Mouse (Mus musculus): ENCODE results near the gene Tomm70a.

The Tomm70a gene

DNA sequence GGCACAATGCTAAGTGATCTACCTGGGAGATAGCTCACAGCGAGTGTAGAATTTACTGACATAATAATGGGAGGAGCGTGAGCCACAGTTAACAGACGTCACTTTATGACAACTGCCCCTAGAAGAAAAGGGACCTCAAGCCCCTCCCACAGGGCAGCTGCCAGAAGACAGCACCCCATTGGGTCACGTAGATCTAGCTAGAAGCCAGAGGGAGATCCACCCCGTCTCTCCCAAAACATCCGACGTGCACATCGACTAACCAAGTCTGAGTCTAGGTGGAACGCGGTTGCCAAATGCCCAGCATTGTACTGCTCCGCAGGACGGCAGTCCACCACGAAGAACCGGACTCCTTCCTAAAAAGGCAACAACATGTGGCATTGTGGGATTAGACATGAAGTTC lies 69.7 kb downstream of the Tomm70a start:
- no peak for DNase-seq (ENCODE audit: low read depth)

DNA sequence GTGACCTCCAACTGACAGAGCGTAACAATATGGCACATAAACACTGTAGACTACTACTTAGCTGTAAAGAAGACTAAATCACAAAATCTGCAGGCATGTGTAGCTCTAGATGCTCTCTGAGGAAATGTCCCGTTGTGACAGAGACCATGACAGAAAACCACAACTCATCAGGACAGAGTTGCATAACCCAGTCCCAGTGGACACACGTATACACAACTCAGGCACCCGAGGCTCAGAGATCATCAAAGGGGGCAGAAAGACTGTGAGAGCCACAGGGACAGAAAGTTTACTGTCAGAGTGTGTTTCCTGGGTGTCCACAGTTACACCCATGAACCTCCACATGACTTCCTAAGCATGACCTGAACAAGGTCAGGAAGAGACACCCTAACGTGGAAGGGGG lies 75.1 kb downstream of the Tomm70a start:
- no peak for DNase-seq (ENCODE audit: low read depth)

DNA sequence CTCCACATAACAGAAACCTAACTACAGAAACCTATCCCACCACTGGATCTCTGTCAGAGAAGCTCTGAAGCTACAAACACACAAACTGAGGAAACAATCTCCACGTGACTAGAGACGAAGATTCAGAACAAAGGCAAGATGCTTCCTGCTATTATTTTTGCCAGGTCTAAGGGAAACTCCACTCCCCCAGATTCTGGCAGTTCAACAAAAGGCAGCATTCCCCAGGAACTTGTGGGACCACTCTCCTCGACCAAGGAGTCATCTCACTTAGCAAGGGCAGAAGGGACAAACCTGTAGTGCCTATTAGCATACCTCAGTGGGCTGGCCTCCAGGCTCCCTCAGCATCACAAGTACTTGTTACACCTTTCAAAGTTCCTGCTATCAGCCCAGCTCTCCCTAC lies 75.8 kb downstream of the Tomm70a start:
- no peak for DNase-seq (ENCODE audit: low read depth)
